Mouse (Mus musculus) large intestine, adult 2 months (tissue): ENCODE data around the gene Elfn1. TPM values are rescaled to one million over a fixed set of nuclear protein-coding genes. Genes with fewer than 3 reads are reported as not detected.

ENCODE experiments used
- DNase-seq: peaks from one replicate; pipeline ENCODE4 v3.0.0-alpha.2; 2012; ENCODE audit warnings: low read depth, low spot score
- WGBS: fragments of 180-500 bp; shearing (Covaris S2); methylation state at CpG from one replicate; pipeline ENCODE4 v1.1.7; 2018; 5-methylcytosine and 5-hydroxymethylcytosine counted together
- polyA plus RNA-seq: library from polyadenylated mRNA; depleted of rRNA; stranded (reverse); fragments of >200 nt; gene quantifications from 2 replicates; pipeline ENCODE4 v1.2.3, GENCODE M21; 2012; rRNA removed

Elfn1 gene
- polyA plus RNA-seq, 1 experiment = 0.06 TPM

DNA sequence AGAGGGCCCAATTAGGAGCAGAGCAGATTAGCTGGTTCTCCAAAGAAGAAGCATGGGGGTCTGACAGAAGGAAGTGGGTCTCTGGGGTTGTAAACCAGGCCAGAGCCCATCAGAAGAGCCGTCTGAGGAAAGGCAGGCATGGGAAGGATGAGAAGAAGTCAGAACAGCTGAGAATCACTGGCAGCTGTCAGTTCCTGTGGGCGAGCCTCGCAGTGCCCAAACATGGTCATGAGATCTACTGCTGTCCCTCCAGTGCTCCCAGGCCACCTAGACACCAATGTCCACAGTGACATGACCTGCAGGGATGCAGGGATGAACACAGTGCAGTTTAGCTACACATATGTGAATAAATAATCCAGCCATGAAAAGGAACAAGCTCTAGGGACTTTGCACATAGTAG is 102.7 kb downstream of the Elfn1 start:
- 85% methylated on average over 3 of the region's 3 CpGs for WGBS
- no peak for DNase-seq

- no peak for DNase-seq
- 63% methylated on average over 12 of the region's 12 CpGs for WGBS
Measured at GRCm38 (mm10) chr5:140012286-140012967, 104.7 kb downstream of the Elfn1 start.

GRCm38 (mm10) chr5:140013652-140014051 is 105.9 kb downstream of the Elfn1 start:
- 77% methylated on average over 5 of the region's 5 CpGs for WGBS

DNA sequence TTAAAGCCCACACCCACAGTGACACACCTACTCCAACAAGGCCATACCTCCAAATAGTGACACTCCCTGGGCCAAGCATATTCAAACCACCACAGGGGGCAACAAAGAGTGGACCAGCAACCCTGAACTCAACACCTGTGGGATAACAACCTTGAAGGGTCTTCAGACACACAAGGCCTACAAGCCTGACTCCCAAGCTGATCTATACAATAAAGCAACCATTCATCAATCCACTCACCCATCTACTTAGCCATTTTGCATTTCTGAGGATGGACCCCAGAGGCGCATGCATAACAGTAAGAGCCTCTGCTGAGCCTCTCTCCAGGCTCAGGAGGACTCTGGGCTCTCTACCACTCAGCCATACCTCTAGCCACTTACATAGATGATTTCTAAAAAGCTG is 109.2 kb downstream of the Elfn1 start:
- no peak for DNase-seq

More at GRCm38 (mm10) chr5:140013652-140014051, 105.9 kb downstream of the Elfn1 start:
- DNase-seq = no peak

DNA sequence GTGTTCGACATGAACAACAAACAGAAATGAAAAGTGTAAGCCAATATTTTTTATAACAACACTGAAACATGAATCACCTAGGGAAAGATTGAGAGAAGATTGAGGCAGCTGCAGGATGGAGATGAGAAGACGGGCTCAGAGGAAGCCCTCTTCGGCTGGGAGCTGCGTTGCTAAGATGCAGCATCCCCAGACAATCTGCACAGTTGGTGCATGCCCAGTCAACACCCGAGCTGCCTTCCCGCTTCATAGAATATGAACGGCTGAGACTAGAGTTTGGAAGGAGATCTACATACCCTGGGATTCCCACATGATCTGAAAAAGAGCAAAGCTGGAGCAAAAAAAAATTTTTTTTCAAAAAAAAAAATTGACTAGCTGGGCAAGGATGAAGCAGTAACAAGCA is 111.0 kb downstream of the Elfn1 start:
- WGBS = 94% methylated on average over 7 of the region's 7 CpGs
- DNase-seq = no peak

More for the DNA sequence above, 109.2 kb downstream of the Elfn1 start:
- 100% methylated on average over 1 of the region's 1 CpGs for WGBS

- no peak for DNase-seq
- 100% methylated on average over 1 of the region's 1 CpGs for WGBS
Measured at GRCm38 (mm10) chr5:140019616-140020015, 111.9 kb downstream of the Elfn1 start.

- WGBS = 87% methylated on average over 10 of the region's 10 CpGs
Measured at GRCm38 (mm10) chr5:140021755-140022154, 114.0 kb downstream of the Elfn1 start.

DNA sequence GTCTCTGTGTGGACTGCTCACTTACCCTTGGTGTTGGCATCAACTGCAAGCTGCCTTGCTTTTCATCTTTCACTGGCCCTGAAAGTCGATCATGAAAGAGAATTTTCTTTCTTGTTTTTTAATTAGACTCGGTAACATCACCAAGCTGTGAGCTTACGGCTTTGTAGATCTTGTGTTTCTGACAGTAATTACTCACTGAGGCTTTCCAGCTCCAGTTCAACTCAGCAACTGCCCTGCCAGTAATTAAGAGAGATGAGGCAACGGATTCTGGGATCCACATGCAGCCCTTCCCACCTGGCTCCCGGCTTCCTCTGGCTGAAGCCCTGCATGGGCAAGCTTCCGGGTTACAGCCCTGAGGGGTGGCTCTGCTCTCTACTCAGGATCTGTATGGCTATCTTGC is 115.1 kb downstream of the Elfn1 start:
- DNase-seq = no peak
- whole genome bisulfite sequencing = 92% methylated on average over 6 of the region's 6 CpGs

More at GRCm38 (mm10) chr5:140021755-140022154, 114.0 kb downstream of the Elfn1 start:
- DNase-seq = no peak

DNA sequence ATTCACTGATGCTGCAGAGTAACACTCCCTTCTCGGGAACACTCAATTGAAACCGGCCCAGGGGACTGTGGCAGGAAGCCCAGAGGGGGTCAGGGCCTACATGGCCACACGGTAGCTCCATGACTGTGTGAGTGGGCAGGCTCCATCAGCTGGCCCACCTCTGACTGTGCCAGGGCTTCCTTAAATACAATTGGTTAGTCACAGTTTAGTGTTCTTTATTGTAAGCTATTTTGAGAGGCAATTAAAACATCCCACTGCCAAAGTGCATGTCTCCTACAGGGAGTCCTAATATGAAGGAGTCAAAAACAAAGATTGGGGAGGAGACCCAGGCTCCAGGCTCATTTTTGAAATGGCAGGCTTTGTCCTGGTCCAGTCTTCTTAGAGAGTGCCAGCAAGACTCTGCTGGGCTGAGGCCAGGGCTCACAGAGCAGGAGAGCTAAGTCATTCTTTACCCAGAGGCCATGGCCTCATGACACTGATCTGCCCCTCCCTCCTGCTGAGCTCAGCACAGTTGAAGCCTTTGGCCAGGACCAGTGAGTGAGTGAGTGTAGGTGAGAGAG is 116.3 kb downstream of the Elfn1 start:
- DNase-seq = no peak
- 69% methylated on average over 3 of the region's 3 CpGs for WGBS

Other genes starting within 250 kb of the Elfn1 start
- gene Micall2, start 171.6 kb upstream of the Elfn1 start, polyA plus RNA-seq = 11.7 and 13.2 TPM in 2 replicates
- gene Ints1, start 132.3 kb upstream of the Elfn1 start, polyA plus RNA-seq = 46.5 and 53.1 TPM in 2 replicates
- 30.4 and 33.6 TPM in 2 replicates for gene Mafk, start 116.4 kb upstream of the Elfn1 start, polyA plus RNA-seq
- gene Tmem184a, start 88.0 kb upstream of the Elfn1 start, polyA plus RNA-seq = 92.0 and 188 TPM in 2 replicates
- gene Gm26938, start 81.5 kb upstream of the Elfn1 start, polyA plus RNA-seq = not detected in 2 replicates
- gene Psmg3, start 81.1 kb upstream of the Elfn1 start, polyA plus RNA-seq = 40.2 and 46.5 TPM in 2 replicates